Mouse (Mus musculus): ENCODE measurements around the gene Slc35f3. TPM values are rescaled to one million over a fixed set of nuclear protein-coding genes. Genes with fewer than 3 reads are reported as not detected.
A peak's percentile ranks its signal among the peaks of the same experiment; 100 is the strongest.

Slc35f3 gene
- 1.4 and 2.3 TPM in 2 replicates for polyA plus RNA-seq (2014; fragmentation: Nextera tagmentation; extraction: Ambion mirVana)

- Histone ChIP-seq H3K9ac (replicated peaks; ENCODE audit: low read depth, low read length) (peak within 1 kb of the TSS; percentile 25), H3K4me1 (ENCODE audit: control insufficient read depth, insufficient read depth, low read length) (0 out of 2 replicates have a peak, but pooled peaks cover 3% of the 10 kb centered on the region), H3K4me3 (ENCODE audit: low read depth, low read length) (peak within 1 kb of the TSS; percentile 42), H3K27me3 (ENCODE audit: control insufficient read depth, insufficient read depth, low read length) (peaks cover 2% of the 10 kb centered on the region; the same call in 1 of the 2 replicates), H3K36me3 (ENCODE audit: control insufficient read depth, insufficient read depth, low read length) (no peaks in the 10 kb centered on the region), H3K27ac (ENCODE audit: low read length) (no peak within 1 kb of the TSS), H3K4me2 (replicated peaks; ENCODE audit: low read depth, low read length) (peak within 1 kb of the TSS; percentile 89), H3K9me3 (ENCODE audit: control insufficient read depth, low read depth, low read length) (no peaks in the 10 kb centered on the region)
- peak; percentile 74 for ATAC-seq (ENCODE audit: insufficient number of reproducible peaks, insufficient read depth, low FRiP score, low read depth)
- WGBS = under 1% methylated on average over 66 of the region's 72 CpGs
Measured at GRCm38 (mm10) chr8:126298296-126299093, at the start of gene Slc35f3. TSS of gene Slc35f3 (plus strand) at chr8:126298558.

GRCm38 (mm10) chr8:126250486-126250885, 47.9 kb upstream of the Slc35f3 start:
- H3K4me1 ChIP-seq (ENCODE audit: control insufficient read depth, insufficient read depth, low read length) = no peaks in the 10 kb centered on the region
- H3K27me3 ChIP-seq (ENCODE audit: control insufficient read depth, insufficient read depth, low read length) = no peaks in the 10 kb centered on the region
- no peak overlapping the region for H3K9ac ChIP-seq (replicated peaks; ENCODE audit: low read depth, low read length)
- no peak overlapping the region for H3K4me3 ChIP-seq (ENCODE audit: low read depth, low read length)
- no peak for ATAC-seq (ENCODE audit: insufficient number of reproducible peaks, insufficient read depth, low FRiP score, low read depth)
- H3K36me3 ChIP-seq (ENCODE audit: control insufficient read depth, insufficient read depth, low read length) = no peaks in the 10 kb centered on the region
- H3K4me2 ChIP-seq (replicated peaks; ENCODE audit: low read depth, low read length) = no peak overlapping the region
- WGBS = 77% methylated on average over 4 of the region's 4 CpGs
- no peak overlapping the region for H3K27ac ChIP-seq (ENCODE audit: low read length)
- no peaks in the 10 kb centered on the region for H3K9me3 ChIP-seq (ENCODE audit: control insufficient read depth, low read depth, low read length)

GRCm38 (mm10) chr8:126256585-126257391, 41.6 kb upstream of the Slc35f3 start:
- Histone ChIP-seq H3K36me3 (ENCODE audit: control insufficient read depth, insufficient read depth, low read length) (no peaks in the 10 kb centered on the region), H3K27me3 (ENCODE audit: control insufficient read depth, insufficient read depth, low read length) (no peaks in the 10 kb centered on the region), H3K9ac (replicated peaks; ENCODE audit: low read depth, low read length) (no peak overlapping the region), H3K4me2 (replicated peaks; ENCODE audit: low read depth, low read length) (no peak overlapping the region), H3K27ac (ENCODE audit: low read length) (no peak overlapping the region), H3K4me1 (ENCODE audit: control insufficient read depth, insufficient read depth, low read length) (no peaks in the 10 kb centered on the region), H3K4me3 (ENCODE audit: low read depth, low read length) (no peak overlapping the region), H3K9me3 (ENCODE audit: control insufficient read depth, low read depth, low read length) (no peaks in the 10 kb centered on the region)
- 49% methylated on average over 9 of the region's 9 CpGs for WGBS
- ATAC-seq (ENCODE audit: insufficient number of reproducible peaks, insufficient read depth, low FRiP score, low read depth) = no peak

GRCm38 (mm10) chr8:126257392-126257681, 41.0 kb upstream of the Slc35f3 start:
- no peaks in the 10 kb centered on the region for H3K27me3 ChIP-seq (ENCODE audit: control insufficient read depth, insufficient read depth, low read length)
- no peak overlapping the region for H3K9ac ChIP-seq (replicated peaks; ENCODE audit: low read depth, low read length)
- H3K9me3 ChIP-seq (ENCODE audit: control insufficient read depth, low read depth, low read length) = no peaks in the 10 kb centered on the region
- no peaks in the 10 kb centered on the region for H3K4me1 ChIP-seq (ENCODE audit: control insufficient read depth, insufficient read depth, low read length)
- WGBS = 61% methylated on average over 8 of the region's 8 CpGs
- no peaks in the 10 kb centered on the region for H3K36me3 ChIP-seq (ENCODE audit: control insufficient read depth, insufficient read depth, low read length)
- no peak for ATAC-seq (ENCODE audit: insufficient number of reproducible peaks, insufficient read depth, low FRiP score, low read depth)
- no peak overlapping the region for H3K4me3 ChIP-seq (ENCODE audit: low read depth, low read length)
- no peak overlapping the region for H3K4me2 ChIP-seq (replicated peaks; ENCODE audit: low read depth, low read length)
- H3K27ac ChIP-seq (ENCODE audit: low read length) = no peak overlapping the region

- no peaks in the 10 kb centered on the region for H3K36me3 ChIP-seq (ENCODE audit: control insufficient read depth, insufficient read depth, low read length)
- H3K27ac ChIP-seq (ENCODE audit: low read length) = no peak overlapping the region
- H3K27me3 ChIP-seq (ENCODE audit: control insufficient read depth, insufficient read depth, low read length) = no peaks in the 10 kb centered on the region
- no peak for ATAC-seq (ENCODE audit: insufficient number of reproducible peaks, insufficient read depth, low FRiP score, low read depth)
- 5% methylated on average over 15 of the region's 15 CpGs for WGBS
- H3K9me3 ChIP-seq (ENCODE audit: control insufficient read depth, low read depth, low read length) = no peaks in the 10 kb centered on the region
- no peaks in the 10 kb centered on the region for H3K4me1 ChIP-seq (ENCODE audit: control insufficient read depth, insufficient read depth, low read length)
- no peak overlapping the region for H3K4me3 ChIP-seq (ENCODE audit: low read depth, low read length)
- H3K4me2 ChIP-seq (replicated peaks; ENCODE audit: low read depth, low read length) = peak overlapping the region; percentile 27
- H3K9ac ChIP-seq (replicated peaks; ENCODE audit: low read depth, low read length) = no peak overlapping the region
Measured at GRCm38 (mm10) chr8:126258175-126258781, 40.1 kb upstream of the Slc35f3 start.

GRCm38 (mm10) chr8:126265186-126265585, 33.2 kb upstream of the Slc35f3 start:
- Histone ChIP-seq H3K9me3 (ENCODE audit: control insufficient read depth, low read depth, low read length) (no peaks in the 10 kb centered on the region), H3K27ac (ENCODE audit: low read length) (no peak overlapping the region), H3K27me3 (ENCODE audit: control insufficient read depth, insufficient read depth, low read length) (no peaks in the 10 kb centered on the region), H3K36me3 (ENCODE audit: control insufficient read depth, insufficient read depth, low read length) (no peaks in the 10 kb centered on the region), H3K4me1 (ENCODE audit: control insufficient read depth, insufficient read depth, low read length) (no peaks in the 10 kb centered on the region), H3K9ac (replicated peaks; ENCODE audit: low read depth, low read length) (no peak overlapping the region), H3K4me3 (ENCODE audit: low read depth, low read length) (no peak overlapping the region), H3K4me2 (replicated peaks; ENCODE audit: low read depth, low read length) (no peak overlapping the region)
- ATAC-seq (ENCODE audit: insufficient number of reproducible peaks, insufficient read depth, low FRiP score, low read depth) = no peak
- 59% methylated on average over 1 of the region's 1 CpGs for WGBS

- Histone ChIP-seq H3K9me3 (ENCODE audit: control insufficient read depth, low read depth, low read length) (no peaks in the 10 kb centered on the region), H3K4me3 (ENCODE audit: low read depth, low read length) (no peak overlapping the region), H3K4me1 (ENCODE audit: control insufficient read depth, insufficient read depth, low read length) (no peaks in the 10 kb centered on the region), H3K36me3 (ENCODE audit: control insufficient read depth, insufficient read depth, low read length) (no peaks in the 10 kb centered on the region), H3K27ac (ENCODE audit: low read length) (no peak overlapping the region), H3K27me3 (ENCODE audit: control insufficient read depth, insufficient read depth, low read length) (no peaks in the 10 kb centered on the region), H3K9ac (replicated peaks; ENCODE audit: low read depth, low read length) (no peak overlapping the region), H3K4me2 (replicated peaks; ENCODE audit: low read depth, low read length) (no peak overlapping the region)
- ATAC-seq (ENCODE audit: insufficient number of reproducible peaks, insufficient read depth, low FRiP score, low read depth) = no peak
- 27% methylated on average over 8 of the region's 8 CpGs for WGBS
Measured at GRCm38 (mm10) chr8:126267118-126267517, 31.2 kb upstream of the Slc35f3 start.

- H3K27ac ChIP-seq (ENCODE audit: low read length) = no peak overlapping the region
- WGBS = 41% methylated on average over 6 of the region's 6 CpGs
- no peak overlapping the region for H3K4me3 ChIP-seq (ENCODE audit: low read depth, low read length)
- H3K27me3 ChIP-seq (ENCODE audit: control insufficient read depth, insufficient read depth, low read length) = no peaks in the 10 kb centered on the region
- no peaks in the 10 kb centered on the region for H3K36me3 ChIP-seq (ENCODE audit: control insufficient read depth, insufficient read depth, low read length)
- H3K9me3 ChIP-seq (ENCODE audit: control insufficient read depth, low read depth, low read length) = no peaks in the 10 kb centered on the region
- H3K9ac ChIP-seq (replicated peaks; ENCODE audit: low read depth, low read length) = no peak overlapping the region
- no peaks in the 10 kb centered on the region for H3K4me1 ChIP-seq (ENCODE audit: control insufficient read depth, insufficient read depth, low read length)
- H3K4me2 ChIP-seq (replicated peaks; ENCODE audit: low read depth, low read length) = no peak overlapping the region
- no peak for ATAC-seq (ENCODE audit: insufficient number of reproducible peaks, insufficient read depth, low FRiP score, low read depth)
Measured at GRCm38 (mm10) chr8:126269733-126270132, 28.6 kb upstream of the Slc35f3 start.

Measured in stomach, embryonic 14.5 days (tissue).